Mouse (Mus musculus): Measurements from ENCODE around the gene Mybl2. TPM values are rescaled to one million over a fixed set of nuclear protein-coding genes. Genes with fewer than 3 reads are reported as not detected.

Gene Mybl2
- total RNA-seq, 1 experiment from 2014 or later: 20.6 TPM

DNA sequence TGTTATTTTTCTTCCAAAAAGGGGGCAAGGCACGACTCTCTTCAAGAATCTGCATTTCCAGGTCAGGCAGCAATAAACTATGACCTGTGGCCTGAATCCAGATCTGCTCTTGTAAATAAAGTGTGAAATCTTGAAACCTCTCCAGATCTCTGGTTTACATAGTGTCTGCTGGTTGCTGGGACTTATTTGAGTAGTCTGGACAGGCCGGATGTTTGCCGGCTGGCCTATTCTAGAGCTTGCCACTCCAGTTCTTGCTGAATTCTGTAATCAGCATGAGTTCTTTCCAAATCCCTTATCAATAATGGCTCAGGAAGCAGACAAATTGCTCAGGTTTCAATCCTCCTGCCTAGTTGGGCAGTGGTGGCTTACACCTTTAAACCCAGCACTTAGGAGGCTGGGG lies 41.3 kb downstream of the Mybl2 start:
- ATAC-seq (replicated peaks in 1 of 2; ENCODE audit: insufficient read depth in 1 of 2, low FRiP score in 2 of 2, low TSS enrichment in 1 of 2, low read depth in 1 of 2, poor library complexity in 2 of 2, severe bottlenecking in 2 of 2): no peak

DNA sequence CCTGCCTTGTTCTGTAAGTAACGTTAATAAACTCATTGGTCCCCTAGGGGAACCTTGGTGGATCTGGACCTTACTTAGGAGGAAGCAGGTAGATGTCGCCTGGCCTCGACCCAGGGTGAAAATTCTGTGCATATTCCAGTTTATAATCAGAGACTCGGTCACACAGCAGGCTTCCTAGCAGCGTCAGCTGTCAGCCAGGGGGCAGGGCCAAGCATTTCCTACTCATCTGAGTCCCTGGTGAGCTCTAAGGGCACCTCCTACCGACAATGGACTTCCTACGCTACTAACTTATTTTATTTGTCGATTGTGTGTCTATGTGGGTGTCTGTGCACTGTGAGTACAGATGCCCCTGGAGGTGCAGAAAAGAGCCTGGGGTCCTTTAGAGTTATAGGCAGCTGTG lies 45.4 kb downstream of the Mybl2 start:
- ATAC-seq (replicated peaks in 1 of 2; ENCODE audit: insufficient read depth in 1 of 2, low FRiP score in 2 of 2, low TSS enrichment in 1 of 2, low read depth in 1 of 2, poor library complexity in 2 of 2, severe bottlenecking in 2 of 2): peak in 1 of 2 experiments; percentile 51; a peak in 1 of 4 replicates

DNA sequence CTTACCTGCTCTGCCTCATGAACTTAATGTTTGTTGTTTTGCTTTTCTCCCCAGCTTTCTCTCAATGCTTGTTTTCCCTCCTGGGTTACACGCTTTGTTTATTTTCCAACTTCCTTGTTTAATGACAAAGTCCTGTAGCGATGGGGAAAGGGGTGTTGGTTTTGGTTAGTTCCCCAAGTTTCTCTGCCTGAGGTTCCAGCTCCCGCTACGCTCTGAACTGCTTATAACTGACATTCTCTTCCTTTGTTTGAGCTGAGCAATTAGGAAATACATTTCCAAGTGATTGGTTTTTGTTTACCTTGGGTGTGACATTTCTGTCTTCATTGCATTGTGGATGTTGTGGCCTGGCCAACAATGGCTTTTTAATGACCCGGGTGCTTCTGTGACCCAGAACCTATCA lies 46.1 kb downstream of the Mybl2 start:
- ATAC-seq (replicated peaks in 1 of 2; ENCODE audit: insufficient read depth in 1 of 2, low FRiP score in 2 of 2, low TSS enrichment in 1 of 2, low read depth in 1 of 2, poor library complexity in 2 of 2, severe bottlenecking in 2 of 2): peak in 1 of 2 experiments; percentile 19; a peak in 1 of 4 replicates

DNA sequence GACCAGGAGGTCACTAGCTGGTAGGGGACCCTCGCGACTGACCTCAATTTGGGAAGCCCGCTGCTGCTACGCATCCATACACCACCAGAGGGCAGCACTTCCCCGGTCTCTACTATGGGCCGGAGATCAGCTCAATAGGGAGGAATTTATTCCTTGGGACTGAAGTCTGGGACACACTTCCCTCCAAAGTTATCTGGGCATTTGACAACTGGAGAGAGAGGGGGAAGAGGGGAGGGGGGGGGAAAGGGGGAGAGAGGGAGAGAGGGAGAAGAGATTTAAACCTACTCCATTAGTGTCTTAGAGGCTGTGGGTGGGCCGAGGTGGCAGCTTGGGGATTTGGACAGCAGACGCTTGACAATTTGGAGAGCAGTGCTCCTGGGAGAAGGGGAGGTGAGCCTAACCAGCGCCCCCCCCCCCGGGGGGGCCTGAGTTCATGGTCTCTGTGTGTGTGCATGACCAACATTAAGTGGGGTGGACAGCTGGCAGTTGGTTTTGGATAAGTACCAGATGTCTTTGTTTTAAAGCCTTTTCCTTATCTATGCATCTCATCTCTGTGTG lies 47.2 kb downstream of the Mybl2 start:
- ATAC-seq (replicated peaks in 1 of 2; ENCODE audit: insufficient read depth in 1 of 2, low FRiP score in 2 of 2, low TSS enrichment in 1 of 2, low read depth in 1 of 2, poor library complexity in 2 of 2, severe bottlenecking in 2 of 2): 0 out of 4 replicates have a peak, but pooled peaks of 1 of the 2 experiments have one; percentile 44

DNA sequence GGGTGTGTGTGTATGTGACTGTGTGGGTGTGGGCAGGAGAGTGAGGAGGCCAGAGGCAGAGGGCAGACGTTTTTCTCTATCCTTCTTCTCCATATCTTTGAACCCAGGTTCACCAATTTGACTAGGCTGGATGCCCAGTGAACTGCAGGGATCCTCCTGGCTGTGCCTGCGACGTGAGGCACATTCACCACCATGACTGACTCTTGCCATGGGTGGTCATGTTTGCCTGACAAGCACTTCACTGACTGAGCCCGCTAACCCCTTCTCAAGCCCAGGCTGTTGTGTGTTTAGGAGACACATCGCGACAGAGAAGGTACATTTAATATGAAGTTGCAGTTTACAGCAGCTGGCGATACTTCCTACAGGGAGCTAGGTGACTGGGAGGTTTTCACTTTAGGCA lies 47.7 kb downstream of the Mybl2 start:
- ATAC-seq (replicated peaks in 1 of 2; ENCODE audit: insufficient read depth in 1 of 2, low FRiP score in 2 of 2, low TSS enrichment in 1 of 2, low read depth in 1 of 2, poor library complexity in 2 of 2, severe bottlenecking in 2 of 2): no peak

DNA sequence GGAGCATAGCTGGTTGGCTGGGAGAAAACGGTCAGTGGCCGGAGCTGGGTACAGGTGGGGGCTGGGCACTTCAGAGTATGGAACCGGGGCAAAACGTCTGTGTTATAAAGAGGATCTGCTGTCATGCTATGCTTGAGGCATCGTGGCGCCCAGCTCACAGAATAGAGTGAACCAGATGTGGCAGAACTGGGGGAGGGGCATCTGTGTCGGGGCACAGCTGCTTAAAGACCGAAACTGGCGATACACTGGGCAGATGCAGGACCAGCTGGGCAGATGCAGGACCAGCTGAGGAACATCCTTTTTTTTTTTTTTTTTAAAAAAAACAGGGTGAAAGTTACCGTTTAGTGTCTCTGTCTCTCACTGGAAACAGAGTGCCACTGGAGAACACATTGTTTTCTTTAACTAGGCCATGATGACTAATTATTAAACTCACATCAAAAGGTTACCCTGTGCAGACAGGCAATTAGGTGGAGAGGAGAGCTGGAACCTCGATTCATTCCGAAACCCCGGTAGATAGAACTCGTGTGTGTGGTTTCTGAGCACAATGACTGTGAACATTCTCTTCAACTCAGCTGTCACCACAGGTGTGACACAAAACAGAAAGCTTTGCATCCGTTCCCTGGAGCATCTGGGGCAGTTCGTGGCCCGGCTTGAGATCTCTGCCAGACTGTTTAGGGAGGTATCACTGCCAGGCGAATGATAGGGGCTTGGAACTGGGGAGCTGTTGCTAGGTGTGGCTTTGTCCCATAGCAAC lies 48.6 kb downstream of the Mybl2 start:
- no peak for ATAC-seq (replicated peaks in 1 of 2; ENCODE audit: insufficient read depth in 1 of 2, low FRiP score in 2 of 2, low TSS enrichment in 1 of 2, low read depth in 1 of 2, poor library complexity in 2 of 2, severe bottlenecking in 2 of 2)

DNA sequence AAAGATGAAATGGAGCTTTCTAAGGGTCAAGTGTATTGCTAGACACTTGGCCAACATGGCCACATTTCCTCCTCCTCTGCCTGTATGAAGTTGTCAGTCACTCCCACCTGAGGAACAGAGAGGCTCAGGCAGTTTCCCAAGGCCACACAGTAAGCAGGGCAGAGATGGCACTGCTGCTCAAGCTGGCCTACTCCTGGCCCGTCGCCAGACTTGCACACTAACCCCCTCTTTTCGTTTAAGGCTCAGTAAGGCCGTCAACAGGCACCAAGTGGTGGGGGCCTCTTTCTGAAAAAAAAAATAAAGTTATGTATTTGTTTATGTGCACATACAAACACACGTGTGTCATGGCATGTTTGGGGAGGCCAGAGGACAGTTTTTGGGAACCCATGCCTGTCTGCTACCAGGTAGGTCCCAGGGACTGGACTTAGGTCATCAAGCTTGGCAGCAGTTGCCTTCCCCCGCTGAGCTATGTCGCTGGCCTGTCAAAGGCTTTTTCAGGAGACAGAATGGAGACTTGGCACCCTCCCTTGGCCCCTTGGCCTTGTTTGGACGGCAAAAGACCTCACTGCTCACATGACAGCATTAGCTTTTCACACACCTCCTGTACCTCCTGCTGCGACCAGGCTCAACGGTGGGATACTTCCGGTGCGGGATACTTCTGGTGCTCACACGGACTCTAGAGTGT lies 49.7 kb downstream of the Mybl2 start:
- ATAC-seq (replicated peaks in 1 of 2; ENCODE audit: insufficient read depth in 1 of 2, low FRiP score in 2 of 2, low TSS enrichment in 1 of 2, low read depth in 1 of 2, poor library complexity in 2 of 2, severe bottlenecking in 2 of 2): no peak

DNA sequence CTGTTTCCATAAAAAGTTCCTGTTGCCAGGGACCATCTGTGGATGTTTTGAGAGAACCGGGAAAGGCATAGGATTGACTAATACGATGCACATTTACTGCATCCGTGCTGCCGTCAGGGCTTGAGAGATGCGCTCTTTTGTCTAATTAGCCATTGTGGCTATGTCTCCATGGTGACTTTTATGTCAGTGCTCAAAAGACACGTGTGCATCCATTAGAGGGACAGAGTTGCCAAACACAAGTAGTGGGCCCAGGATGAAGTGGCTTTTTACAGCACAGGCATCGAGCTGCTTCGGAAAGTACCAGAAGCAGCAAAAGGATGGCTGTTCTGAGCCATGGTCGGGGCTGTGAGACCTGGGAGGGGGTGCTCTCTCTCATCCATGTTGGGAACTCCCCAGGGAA lies 53.9 kb downstream of the Mybl2 start:
- ATAC-seq (replicated peaks in 1 of 2; ENCODE audit: insufficient read depth in 1 of 2, low FRiP score in 2 of 2, low TSS enrichment in 1 of 2, low read depth in 1 of 2, poor library complexity in 2 of 2, severe bottlenecking in 2 of 2): no peak

DNA sequence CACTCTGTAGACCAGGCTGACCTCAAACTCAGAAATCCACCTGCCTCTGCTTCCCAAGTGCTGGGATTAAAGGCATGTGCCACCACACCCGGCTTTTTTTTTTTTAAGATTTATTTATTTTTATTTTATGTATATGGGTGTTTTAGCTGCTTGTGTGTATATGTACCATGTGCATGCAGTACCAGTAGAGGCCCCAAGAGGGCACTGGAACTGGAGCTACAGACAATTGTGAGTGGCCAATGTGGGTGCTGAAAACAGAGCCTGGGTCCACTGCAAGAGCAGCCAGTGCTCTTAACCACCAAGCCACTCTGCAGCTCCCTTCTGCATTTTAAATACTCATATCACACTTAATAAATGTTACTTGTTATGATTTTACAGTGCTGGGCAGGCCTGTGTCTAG lies 56.2 kb downstream of the Mybl2 start:
- ATAC-seq (replicated peaks in 1 of 2; ENCODE audit: insufficient read depth in 1 of 2, low FRiP score in 2 of 2, low TSS enrichment in 1 of 2, low read depth in 1 of 2, poor library complexity in 2 of 2, severe bottlenecking in 2 of 2): no peak

DNA sequence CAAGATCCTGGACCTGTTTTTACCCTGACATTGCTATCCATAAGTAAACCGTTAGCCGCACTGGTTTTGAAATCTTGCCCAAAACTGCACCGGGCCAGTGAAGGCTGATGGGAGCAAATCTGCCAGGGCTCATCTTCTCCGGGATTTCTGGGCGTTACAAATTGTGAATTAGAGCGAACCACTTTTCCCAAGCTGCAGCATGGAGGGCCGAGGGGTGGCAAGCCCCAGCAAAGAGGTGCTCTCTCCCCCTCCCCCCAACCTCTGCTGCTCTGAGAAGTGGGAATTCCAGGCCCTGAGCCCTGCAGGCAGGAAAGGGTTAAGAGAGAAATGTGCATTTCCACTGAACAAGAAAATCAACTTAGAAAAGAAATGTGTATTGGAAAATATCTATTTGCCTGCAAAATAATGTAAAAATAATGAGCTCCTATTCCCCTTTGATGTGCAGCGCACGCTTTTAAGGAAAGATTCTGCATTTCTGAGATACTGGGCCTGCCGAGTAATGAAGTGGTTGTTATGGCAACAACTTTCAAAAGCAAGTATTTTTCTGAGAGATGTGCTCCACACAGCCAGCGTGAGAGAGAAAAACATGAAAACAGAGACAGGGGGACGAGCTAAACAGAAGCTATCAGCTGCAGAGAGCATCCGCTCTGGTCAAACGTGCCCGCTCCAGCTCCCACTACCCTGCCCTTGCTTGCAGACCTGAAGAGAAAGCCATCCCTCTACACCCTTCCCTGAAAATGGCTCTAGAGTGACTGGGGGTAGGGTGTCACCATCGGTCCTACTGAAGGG lies 57.1 kb downstream of the Mybl2 start:
- ATAC-seq (replicated peaks in 1 of 2; ENCODE audit: insufficient read depth in 1 of 2, low FRiP score in 2 of 2, low TSS enrichment in 1 of 2, low read depth in 1 of 2, poor library complexity in 2 of 2, severe bottlenecking in 2 of 2): no peak

DNA sequence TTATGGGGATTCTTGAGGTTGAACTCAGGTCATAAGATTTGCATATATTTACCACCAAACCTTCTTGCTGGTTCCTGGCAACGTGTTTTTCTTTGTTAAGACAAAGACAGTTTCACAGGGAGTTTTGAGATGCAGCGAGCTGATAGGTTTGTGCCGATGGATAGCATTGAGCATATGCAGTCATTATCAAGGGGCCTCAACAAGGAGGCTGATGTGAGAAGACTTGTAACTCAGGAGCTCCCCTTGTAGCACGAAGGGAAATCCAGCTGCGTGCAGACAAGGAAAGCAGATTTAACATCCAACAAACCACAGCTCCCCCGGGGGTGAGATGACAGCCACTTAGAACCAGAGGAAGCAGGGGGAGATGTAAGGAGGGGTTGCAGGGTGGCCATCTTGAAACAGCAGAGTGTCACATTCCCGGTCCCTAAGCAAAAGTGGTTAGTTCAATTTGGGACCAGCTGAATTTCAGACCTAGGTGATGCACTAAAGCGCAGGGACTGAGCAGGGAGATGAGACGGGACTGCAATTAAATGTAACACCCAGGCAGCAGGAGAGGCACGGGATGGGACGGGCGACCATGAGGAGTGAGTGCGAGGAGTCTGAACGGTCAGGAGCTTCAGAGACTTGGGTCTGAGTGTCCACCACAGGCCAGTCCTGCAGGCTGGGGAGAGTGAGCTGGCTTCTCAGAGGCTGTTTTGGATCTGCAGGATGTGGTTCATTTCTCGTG lies 66.3 kb downstream of the Mybl2 start:
- ATAC-seq (replicated peaks in 1 of 2; ENCODE audit: insufficient read depth in 1 of 2, low FRiP score in 2 of 2, low TSS enrichment in 1 of 2, low read depth in 1 of 2, poor library complexity in 2 of 2, severe bottlenecking in 2 of 2): no peak

DNA sequence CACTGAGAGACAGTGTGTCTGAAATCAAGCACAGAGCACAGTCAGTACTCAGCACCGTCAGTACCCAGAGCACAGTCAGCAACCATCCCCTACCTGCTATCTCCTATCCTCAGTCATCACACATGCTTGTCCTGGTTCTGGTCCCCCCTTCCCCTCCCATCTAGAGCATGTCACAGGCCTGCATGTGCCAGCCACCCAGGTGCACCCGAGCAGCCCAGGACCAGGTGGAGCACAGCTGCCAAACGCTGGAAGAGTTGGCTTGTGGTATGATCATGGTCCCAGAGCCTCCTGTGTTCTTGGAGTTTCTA lies 66.8 kb downstream of the Mybl2 start:
- ATAC-seq (replicated peaks in 1 of 2; ENCODE audit: insufficient read depth in 1 of 2, low FRiP score in 2 of 2, low TSS enrichment in 1 of 2, low read depth in 1 of 2, poor library complexity in 2 of 2, severe bottlenecking in 2 of 2): no peak

DNA sequence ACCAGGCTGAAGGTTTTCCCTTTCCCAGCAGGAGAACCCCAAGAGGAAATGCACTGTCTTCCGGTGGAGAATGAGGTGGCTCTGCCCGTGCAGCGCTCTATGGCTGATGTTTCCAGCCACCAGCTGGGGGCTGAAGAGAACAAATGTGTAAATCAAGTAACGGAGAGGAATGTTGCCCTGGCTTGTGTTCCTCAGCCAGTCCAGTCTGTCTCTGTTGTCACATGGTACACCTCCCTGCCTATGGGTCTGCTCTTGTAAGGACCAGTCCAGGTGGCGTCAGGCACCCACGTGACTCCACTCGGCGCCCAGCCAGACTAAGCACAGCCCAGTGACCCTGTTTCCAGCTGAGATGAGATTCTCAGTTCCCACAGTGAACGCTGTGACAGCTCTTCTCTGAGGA lies 67.8 kb downstream of the Mybl2 start:
- peak; percentile 66 to 72; a peak in 3 of 4 replicates for ATAC-seq (replicated peaks in 1 of 2; ENCODE audit: insufficient read depth in 1 of 2, low FRiP score in 2 of 2, low TSS enrichment in 1 of 2, low read depth in 1 of 2, poor library complexity in 2 of 2, severe bottlenecking in 2 of 2)

DNA sequence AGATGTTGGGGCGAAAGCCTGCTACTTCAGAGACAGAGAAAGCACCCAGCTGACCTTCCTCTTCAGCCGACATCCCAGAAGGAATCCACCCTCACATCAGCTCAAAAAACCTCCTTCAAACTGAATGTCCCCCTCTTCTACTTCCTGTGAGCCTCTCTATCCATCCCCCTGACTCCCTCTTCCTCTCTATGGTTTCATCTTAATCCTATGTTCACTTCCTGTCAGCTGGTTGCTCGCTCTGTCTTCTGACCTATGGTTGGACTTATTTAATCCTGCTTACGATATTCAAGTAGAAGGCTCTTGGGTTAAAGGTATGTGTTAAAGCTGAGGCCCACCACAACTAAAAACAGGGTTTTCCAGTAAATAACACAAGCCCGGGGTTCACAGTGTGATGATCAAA lies 69.0 kb downstream of the Mybl2 start:
- ATAC-seq (replicated peaks in 1 of 2; ENCODE audit: insufficient read depth in 1 of 2, low FRiP score in 2 of 2, low TSS enrichment in 1 of 2, low read depth in 1 of 2, poor library complexity in 2 of 2, severe bottlenecking in 2 of 2): no peak

DNA sequence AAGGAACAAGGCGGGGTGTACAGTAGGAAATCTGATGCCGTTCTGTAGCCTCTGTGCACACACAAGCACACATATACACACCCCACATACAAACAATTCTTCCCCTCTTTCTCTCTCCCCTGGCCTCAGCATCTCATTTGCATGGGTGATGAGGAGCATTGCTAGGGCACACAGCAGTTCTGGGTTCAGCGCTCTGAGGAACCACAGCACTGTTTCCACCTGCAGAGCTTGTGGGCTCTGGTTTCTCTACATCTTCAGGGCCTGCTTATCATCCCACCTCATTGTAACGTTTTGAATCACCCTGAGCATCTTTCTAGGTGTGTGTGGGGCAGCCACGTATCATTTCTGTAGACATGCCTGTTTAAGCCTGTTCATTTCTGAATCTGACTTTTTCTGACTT lies 76.3 kb downstream of the Mybl2 start:
- ATAC-seq (replicated peaks in 1 of 2; ENCODE audit: insufficient read depth in 1 of 2, low FRiP score in 2 of 2, low TSS enrichment in 1 of 2, low read depth in 1 of 2, poor library complexity in 2 of 2, severe bottlenecking in 2 of 2): no peak

DNA sequence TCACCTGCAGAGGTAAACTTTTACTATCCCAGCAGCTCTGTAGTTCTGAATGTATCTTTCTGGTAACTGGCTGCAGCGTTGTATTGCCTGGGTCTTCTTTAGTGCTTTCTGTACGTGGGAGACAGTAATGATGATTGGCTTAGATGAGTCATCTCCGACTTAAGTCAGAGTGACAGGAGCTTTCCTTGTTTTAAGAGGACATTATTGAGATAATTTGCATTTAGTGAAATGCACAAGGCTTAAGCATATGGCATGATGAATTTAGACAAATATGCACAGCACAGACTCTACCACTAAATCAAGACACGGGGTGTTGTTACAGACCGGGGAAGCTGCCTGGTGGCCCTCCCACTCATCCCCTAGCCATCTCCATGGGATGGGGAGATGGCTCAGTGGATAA lies 77.8 kb downstream of the Mybl2 start:
- no peak for ATAC-seq (replicated peaks in 1 of 2; ENCODE audit: insufficient read depth in 1 of 2, low FRiP score in 2 of 2, low TSS enrichment in 1 of 2, low read depth in 1 of 2, poor library complexity in 2 of 2, severe bottlenecking in 2 of 2)
